Mouse (Mus musculus) thymus, adult 2 months (tissue): ENCODE data around the gene Utrn.

ENCODE experiments used
- CTCF ChIP-seq: fragments of 200-500 bp; IDR thresholded peaks from 2 replicates; pipeline ENCODE4 v1.5.1; 2012; ENCODE audit warnings: mild to moderate bottlenecking, control low read depth, low read length, moderate library complexity, borderline replicate concordance; ENCODE audit not compliant: control insufficient read depth, poor library complexity, insufficient read depth; ENCODE audit errors: extremely low read depth
- POLR2A ChIP-seq: fragments of 200-500 bp; IDR thresholded peaks from 2 replicates; pipeline ENCODE4 v1.6.1; 2012; ENCODE audit warnings: mild to moderate bottlenecking, low read length, control low read depth, moderate library complexity; ENCODE audit not compliant: control insufficient read depth, poor library complexity, insufficient read depth; ENCODE audit errors: extremely low read depth

DNA sequence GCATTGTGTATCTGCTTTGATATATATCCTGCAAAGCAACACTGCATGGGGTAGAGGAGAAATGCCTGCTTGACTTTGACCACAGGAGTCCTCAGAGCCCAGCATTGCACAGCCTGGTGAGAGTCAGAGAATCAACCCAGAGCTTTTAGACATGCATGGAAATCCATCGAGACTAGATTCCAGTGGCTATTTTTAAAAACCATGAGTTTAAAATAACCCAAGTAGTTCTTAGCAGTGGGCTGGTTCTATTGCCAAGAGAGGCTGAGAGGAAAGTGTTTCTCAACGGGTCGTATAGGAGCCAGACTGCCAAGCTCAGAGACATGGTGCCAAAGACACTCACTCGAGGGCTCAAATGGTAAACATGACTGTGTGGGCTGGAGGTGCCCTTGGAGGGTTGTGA is 514.6 kb downstream of the Utrn start:
- TF ChIP-seq CTCF = no peak
- TF ChIP-seq POLR2A = no peak
